Mouse (Mus musculus): Measurements from ENCODE around the gene Cope. TPM values are rescaled to one million over a fixed set of nuclear protein-coding genes. Genes with fewer than 3 reads are reported as not detected.

Cope gene
- polyA plus RNA-seq (2014; fragmentation: Nextera tagmentation; extraction: Ambion mirVana) = 274 and 309 TPM in 2 replicates

- Histone ChIP-seq H3K9me3 (ENCODE audit: control insufficient read depth, low read length) (no peaks in the 10 kb centered on the region), H3K36me3 (ENCODE audit: control insufficient read depth, insufficient read depth, low read length) (peaks cover 47% of the 10 kb centered on the region), H3K27ac (replicated peaks; ENCODE audit: low read depth, low read length) (peak within 1 kb of the TSS; percentile 68), H3K4me2 (ENCODE audit: low read length) (peak within 1 kb of the TSS; percentile 94), H3K4me3 (replicated peaks; ENCODE audit: low read depth, low read length) (peak within 1 kb of the TSS; percentile 85), H3K4me1 (ENCODE audit: control insufficient read depth, insufficient read depth, low read length) (peaks cover 19% of the 10 kb centered on the region), H3K9ac (replicated peaks; ENCODE audit: low read length) (peak within 1 kb of the TSS; percentile 80), H3K27me3 (ENCODE audit: control insufficient read depth, insufficient read depth, low read length) (no peaks in the 10 kb centered on the region)
- ATAC-seq (ENCODE audit: low FRiP score, low TSS enrichment) = peak; percentile 94
- WGBS = under 1% methylated on average over 40 of the region's 40 CpGs
- DNase-seq = peak; percentile 97
These were observed at the start of gene Cope, which contains the start of gene Ddx49 for GRCm38 (mm10) chr8:70302358-70302890. TSS of gene Cope (plus strand) at chr8:70302518. TSS of gene Ddx49 (minus strand) at chr8:70302489.

GRCm38 (mm10) chr8:70254628-70255027 is 47.7 kb upstream of the Cope start:
- ATAC-seq (ENCODE audit: low FRiP score, low TSS enrichment) (no peak), DNase-seq (no peak)
- Histone ChIP-seq H3K27me3 (ENCODE audit: control insufficient read depth, insufficient read depth, low read length) (no peaks in the 10 kb centered on the region), H3K9ac (replicated peaks; ENCODE audit: low read length) (no peak overlapping the region), H3K36me3 (ENCODE audit: control insufficient read depth, insufficient read depth, low read length) (peaks cover 100% of the 10 kb centered on the region), H3K4me3 (replicated peaks; ENCODE audit: low read depth, low read length) (no peak overlapping the region), H3K4me2 (ENCODE audit: low read length) (no peak overlapping the region), H3K9me3 (ENCODE audit: control insufficient read depth, low read length) (no peaks in the 10 kb centered on the region), H3K27ac (replicated peaks; ENCODE audit: low read depth, low read length) (no peak overlapping the region), H3K4me1 (ENCODE audit: control insufficient read depth, insufficient read depth, low read length) (no peaks in the 10 kb centered on the region)
- 76% methylated on average over 1 of the region's 1 CpGs for WGBS

GRCm38 (mm10) chr8:70257456-70257855 is 44.9 kb upstream of the Cope start:
- Histone ChIP-seq H3K27me3 (ENCODE audit: control insufficient read depth, insufficient read depth, low read length) (no peaks in the 10 kb centered on the region), H3K36me3 (ENCODE audit: control insufficient read depth, insufficient read depth, low read length) (peaks cover 98% of the 10 kb centered on the region), H3K9me3 (ENCODE audit: control insufficient read depth, low read length) (no peaks in the 10 kb centered on the region), H3K4me1 (ENCODE audit: control insufficient read depth, insufficient read depth, low read length) (no peaks in the 10 kb centered on the region), H3K27ac (replicated peaks; ENCODE audit: low read depth, low read length) (no peak overlapping the region), H3K4me3 (replicated peaks; ENCODE audit: low read depth, low read length) (no peak overlapping the region), H3K4me2 (ENCODE audit: low read length) (no peak overlapping the region), H3K9ac (replicated peaks; ENCODE audit: low read length) (no peak overlapping the region)
- DNase-seq = no peak
- ATAC-seq (ENCODE audit: low FRiP score, low TSS enrichment) = no peak
- WGBS = 91% methylated on average over 3 of the region's 3 CpGs

DNA sequence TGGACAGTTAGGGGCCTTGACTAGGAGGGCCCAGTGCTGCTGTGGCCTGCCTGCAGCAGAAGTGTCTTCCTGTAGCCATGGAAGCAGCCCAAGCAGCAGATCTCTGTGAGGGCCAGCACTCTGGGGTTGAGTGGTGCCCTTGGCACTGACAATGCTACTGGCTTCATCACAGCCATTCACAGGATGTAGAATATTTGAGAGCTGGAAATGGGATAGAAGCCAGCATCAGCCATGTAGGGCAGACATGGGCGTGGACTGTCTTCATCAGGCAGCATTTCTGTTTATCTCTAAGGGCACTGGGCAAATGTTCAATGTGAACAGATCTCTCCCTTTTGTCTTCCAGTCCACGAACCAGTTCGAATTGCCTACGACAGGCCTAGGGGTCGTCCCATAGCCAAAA is 43.7 kb upstream of the Cope start:
- H3K4me1 ChIP-seq (ENCODE audit: control insufficient read depth, insufficient read depth, low read length) = no peaks in the 10 kb centered on the region
- H3K27me3 ChIP-seq (ENCODE audit: control insufficient read depth, insufficient read depth, low read length) = no peaks in the 10 kb centered on the region
- H3K9ac ChIP-seq (replicated peaks; ENCODE audit: low read length) = no peak overlapping the region
- H3K4me2 ChIP-seq (ENCODE audit: low read length) = no peak overlapping the region
- no peaks in the 10 kb centered on the region for H3K9me3 ChIP-seq (ENCODE audit: control insufficient read depth, low read length)
- 94% methylated on average over 5 of the region's 5 CpGs for WGBS
- no peak for ATAC-seq (ENCODE audit: low FRiP score, low TSS enrichment)
- H3K4me3 ChIP-seq (replicated peaks; ENCODE audit: low read depth, low read length) = no peak overlapping the region
- DNase-seq = no peak
- H3K27ac ChIP-seq (replicated peaks; ENCODE audit: low read depth, low read length) = no peak overlapping the region
- H3K36me3 ChIP-seq (ENCODE audit: control insufficient read depth, insufficient read depth, low read length) = peaks cover 98% of the 10 kb centered on the region

GRCm38 (mm10) chr8:70259043-70259442 is 43.3 kb upstream of the Cope start:
- ATAC-seq (ENCODE audit: low FRiP score, low TSS enrichment) = no peak
- no peak overlapping the region for H3K9ac ChIP-seq (replicated peaks; ENCODE audit: low read length)
- peaks cover 98% of the 10 kb centered on the region for H3K36me3 ChIP-seq (ENCODE audit: control insufficient read depth, insufficient read depth, low read length)
- H3K4me2 ChIP-seq (ENCODE audit: low read length) = no peak overlapping the region
- no peaks in the 10 kb centered on the region for H3K27me3 ChIP-seq (ENCODE audit: control insufficient read depth, insufficient read depth, low read length)
- H3K27ac ChIP-seq (replicated peaks; ENCODE audit: low read depth, low read length) = no peak overlapping the region
- 95% methylated on average over 2 of the region's 2 CpGs for WGBS
- no peaks in the 10 kb centered on the region for H3K9me3 ChIP-seq (ENCODE audit: control insufficient read depth, low read length)
- no peak for DNase-seq
- no peaks in the 10 kb centered on the region for H3K4me1 ChIP-seq (ENCODE audit: control insufficient read depth, insufficient read depth, low read length)
- no peak overlapping the region for H3K4me3 ChIP-seq (replicated peaks; ENCODE audit: low read depth, low read length)

DNA sequence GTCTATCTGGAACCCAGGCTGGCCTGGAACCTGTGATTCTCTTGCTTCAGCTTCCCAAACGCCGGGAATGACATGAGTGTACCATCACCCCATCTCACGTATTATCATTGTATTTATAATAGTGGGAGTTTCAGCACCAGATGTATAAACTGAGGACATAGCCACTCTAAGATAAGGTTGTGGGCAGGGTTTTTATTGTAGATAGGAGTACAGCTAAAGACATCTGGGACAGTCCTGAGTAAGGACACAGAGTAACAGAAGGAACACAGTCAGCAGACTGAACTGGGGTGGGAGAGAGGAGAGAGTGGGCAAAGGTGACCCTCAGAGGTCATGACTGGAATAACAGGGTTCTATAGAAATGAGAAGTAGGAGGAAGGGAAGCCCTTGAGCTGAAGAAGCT is 34.6 kb upstream of the Cope start:
- H3K4me2 ChIP-seq (ENCODE audit: low read length) = no peak overlapping the region
- H3K27ac ChIP-seq (replicated peaks; ENCODE audit: low read depth, low read length) = no peak overlapping the region
- H3K9me3 ChIP-seq (ENCODE audit: control insufficient read depth, low read length) = no peaks in the 10 kb centered on the region
- peaks cover 37% of the 10 kb centered on the region for H3K36me3 ChIP-seq (ENCODE audit: control insufficient read depth, insufficient read depth, low read length)
- WGBS = 88% methylated on average over 3 of the region's 3 CpGs
- no peak overlapping the region for H3K9ac ChIP-seq (replicated peaks; ENCODE audit: low read length)
- ATAC-seq (ENCODE audit: low FRiP score, low TSS enrichment) = no peak
- no peak for DNase-seq
- H3K4me3 ChIP-seq (replicated peaks; ENCODE audit: low read depth, low read length) = no peak overlapping the region
- H3K27me3 ChIP-seq (ENCODE audit: control insufficient read depth, insufficient read depth, low read length) = no peaks in the 10 kb centered on the region
- H3K4me1 ChIP-seq (ENCODE audit: control insufficient read depth, insufficient read depth, low read length) = no peaks in the 10 kb centered on the region

GRCm38 (mm10) chr8:70268311-70268710 is 34.0 kb upstream of the Cope start:
- whole genome bisulfite sequencing = 43% methylated on average over 5 of the region's 5 CpGs

GRCm38 (mm10) chr8:70268799-70269565 is 33.3 kb upstream of the Cope start:
- Histone ChIP-seq H3K27me3 (ENCODE audit: control insufficient read depth, insufficient read depth, low read length) (no peaks in the 10 kb centered on the region), H3K4me3 (replicated peaks; ENCODE audit: low read depth, low read length) (no peak overlapping the region), H3K27ac (replicated peaks; ENCODE audit: low read depth, low read length) (no peak overlapping the region), H3K4me1 (ENCODE audit: control insufficient read depth, insufficient read depth, low read length) (no peaks in the 10 kb centered on the region), H3K9ac (replicated peaks; ENCODE audit: low read length) (no peak overlapping the region), H3K9me3 (ENCODE audit: control insufficient read depth, low read length) (no peaks in the 10 kb centered on the region), H3K4me2 (ENCODE audit: low read length) (no peak overlapping the region), H3K36me3 (ENCODE audit: control insufficient read depth, insufficient read depth, low read length) (peaks cover 24% of the 10 kb centered on the region)
- peak; percentile 35 for DNase-seq
- no peak for ATAC-seq (ENCODE audit: low FRiP score, low TSS enrichment)
- WGBS = 62% methylated on average over 11 of the region's 11 CpGs

More at GRCm38 (mm10) chr8:70268311-70268710, 34.0 kb upstream of the Cope start:
- Histone ChIP-seq H3K4me2 (ENCODE audit: low read length) (no peak overlapping the region), H3K4me3 (replicated peaks; ENCODE audit: low read depth, low read length) (no peak overlapping the region), H3K9me3 (ENCODE audit: control insufficient read depth, low read length) (no peaks in the 10 kb centered on the region), H3K36me3 (ENCODE audit: control insufficient read depth, insufficient read depth, low read length) (peaks cover 30% of the 10 kb centered on the region), H3K9ac (replicated peaks; ENCODE audit: low read length) (no peak overlapping the region), H3K4me1 (ENCODE audit: control insufficient read depth, insufficient read depth, low read length) (no peaks in the 10 kb centered on the region), H3K27ac (replicated peaks; ENCODE audit: low read depth, low read length) (no peak overlapping the region), H3K27me3 (ENCODE audit: control insufficient read depth, insufficient read depth, low read length) (no peaks in the 10 kb centered on the region)
- no peak for ATAC-seq (ENCODE audit: low FRiP score, low TSS enrichment)
- DNase-seq = no peak

DNA sequence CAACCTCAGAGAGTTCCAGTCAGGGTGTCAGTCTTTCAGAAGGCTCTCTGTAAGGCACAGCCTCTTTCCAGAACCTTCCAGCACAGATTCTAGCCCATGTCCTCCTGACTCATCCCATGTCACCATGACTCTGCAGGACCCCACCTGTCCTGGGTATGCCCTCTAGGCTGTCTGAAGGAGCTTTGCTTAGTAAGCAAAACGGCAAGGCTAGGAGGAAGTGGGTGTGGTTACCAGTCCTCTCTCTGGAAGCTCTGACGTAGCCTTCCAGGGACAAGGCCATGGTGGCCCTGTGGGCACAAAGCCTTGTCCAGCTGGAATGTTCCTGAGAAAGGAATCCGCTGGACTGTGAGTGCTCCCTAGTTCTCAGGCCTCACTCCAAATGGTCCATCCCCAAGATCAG is 29.4 kb upstream of the Cope start:
- H3K9me3 ChIP-seq (ENCODE audit: control insufficient read depth, low read length) = no peaks in the 10 kb centered on the region
- H3K36me3 ChIP-seq (ENCODE audit: control insufficient read depth, insufficient read depth, low read length) = no peaks in the 10 kb centered on the region
- ATAC-seq (ENCODE audit: low FRiP score, low TSS enrichment) = no peak

More for the DNA sequence above, 29.4 kb upstream of the Cope start:
- DNase-seq = no peak
- 70% methylated on average over 3 of the region's 3 CpGs for WGBS
- Histone ChIP-seq H3K4me1 (ENCODE audit: control insufficient read depth, insufficient read depth, low read length) (no peaks in the 10 kb centered on the region), H3K27ac (replicated peaks; ENCODE audit: low read depth, low read length) (no peak overlapping the region), H3K9ac (replicated peaks; ENCODE audit: low read length) (no peak overlapping the region), H3K27me3 (ENCODE audit: control insufficient read depth, insufficient read depth, low read length) (no peaks in the 10 kb centered on the region), H3K4me3 (replicated peaks; ENCODE audit: low read depth, low read length) (no peak overlapping the region), H3K4me2 (ENCODE audit: low read length) (no peak overlapping the region)

All from midbrain, embryonic 14.5 days (tissue).